17 mouse cellular contexts compared by ENCODE assay signal in the genomic region with DNA sequence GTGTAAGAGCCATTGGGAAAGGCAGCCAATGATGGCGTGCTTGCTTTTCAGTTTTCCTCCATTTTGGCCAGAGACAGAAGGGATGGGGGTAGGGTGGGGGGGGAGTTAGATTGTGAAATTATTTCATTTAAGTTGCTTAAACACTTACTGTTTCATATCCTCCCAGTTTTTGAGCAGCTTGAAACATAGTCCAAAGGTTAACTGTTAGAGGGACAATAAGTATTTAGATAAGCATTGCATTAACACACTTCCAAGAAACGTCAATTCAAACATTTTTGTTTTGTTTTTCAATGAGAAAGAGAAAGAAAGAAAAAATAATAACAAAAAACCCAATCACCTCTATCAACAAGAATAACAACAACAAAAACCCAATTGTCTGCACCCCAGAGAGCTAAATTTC.
DNase-seq lines count a peak whose midpoint lies in the region; ATAC-seq and TF ChIP-seq lines count a peak whose summit lies in the region.
"Had no signal": no experiment of that assay in that cellular context is flagged by ENCODE, and none has a peak within 500 bp of the region (broad histone marks: within the 10 kb centered on the region; RNA-seq: fewer than 3 reads in every experiment).

No protein-coding gene starts in this region.

- no peak overlapping the region for H3K4me2 ChIP-seq in heart, postnatal 0 days (ENCODE audit: low read depth, low read length)
- no peak overlapping the region for H3K4me2 ChIP-seq in lung, embryonic 16.5 days (ENCODE audit: low read depth, low read length)
- H3K4me2 ChIP-seq in intestine, embryonic 14.5 days (ENCODE audit: low read length) = no peak overlapping the region
- H3K4me2 ChIP-seq in limb, embryonic 15.5 days = no peak overlapping the region
- H3K4me2 ChIP-seq: midbrain, embryonic 15.5 days had no signal

- H3K36me3 ChIP-seq in heart, postnatal 0 days (replicated peaks; ENCODE audit: control insufficient read depth, insufficient read depth, low read length) = peaks cover 49% of the 10 kb centered on the region
- H3K36me3 ChIP-seq in lung, embryonic 16.5 days (ENCODE audit: control insufficient read depth, insufficient read depth, low read length) = peaks cover 18% of the 10 kb centered on the region
- H3K36me3 ChIP-seq in intestine, embryonic 14.5 days (ENCODE audit: control insufficient read depth, insufficient read depth, low read length) = peaks cover 34% of the 10 kb centered on the region; the same call in 1 of the 2 replicates
- peaks cover 4% of the 10 kb centered on the region; the same call in 1 of the 2 replicates for H3K36me3 ChIP-seq in limb, embryonic 15.5 days
- H3K36me3 ChIP-seq: midbrain, embryonic 15.5 days had no signal

- no peaks in the 10 kb centered on the region for H3K27me3 ChIP-seq in heart, postnatal 0 days (ENCODE audit: control insufficient read depth, insufficient read depth, low read length)
- no peaks in the 10 kb centered on the region for H3K27me3 ChIP-seq in lung, embryonic 16.5 days (ENCODE audit: control insufficient read depth, insufficient read depth, low read depth, low read length)
- H3K27me3 ChIP-seq in intestine, embryonic 14.5 days (replicated peaks; ENCODE audit: control insufficient read depth, insufficient read depth, low read length) = no peaks in the 10 kb centered on the region
- H3K27me3 ChIP-seq in limb, embryonic 15.5 days = no peaks in the 10 kb centered on the region
- H3K27me3 ChIP-seq: midbrain, embryonic 15.5 days had no signal

- H3K27ac ChIP-seq in heart, postnatal 0 days (ENCODE audit: low read depth) = peak overlapping the region; percentile 82; the same call in 1 of the 2 replicates
- peak overlapping the region; percentile 15; the same call in 1 of the 2 replicates for H3K27ac ChIP-seq in lung, embryonic 16.5 days (ENCODE audit: low read length)
- H3K27ac ChIP-seq in intestine, embryonic 14.5 days (ENCODE audit: low read depth) = 0 out of 2 replicates have a peak overlapping the region, but pooled peaks have one; percentile 14
- H3K27ac ChIP-seq in limb, embryonic 15.5 days = no peak overlapping the region
- H3K27ac ChIP-seq: hindbrain, postnatal 0 days had no signal

- no peak for ATAC-seq in heart, postnatal 0 days (ENCODE audit: insufficient read depth, low read depth)
- ATAC-seq in lung, embryonic 16.5 days (ENCODE audit: low read depth) = peak; percentile 21; the same call in 1 of the 2 replicates
- no peak for ATAC-seq in intestine, embryonic 14.5 days (replicated peaks; ENCODE audit: low FRiP score, low TSS enrichment, low read depth)
- peak; percentile 42; the same call in 1 of the 2 replicates for ATAC-seq in limb, embryonic 15.5 days (ENCODE audit: insufficient number of reproducible peaks, low FRiP score, low TSS enrichment, low read depth)
- ATAC-seq: hindbrain, postnatal 0 days had no signal

- peaks cover 64% of the 10 kb centered on the region for H3K4me1 ChIP-seq in heart, postnatal 0 days (ENCODE audit: control insufficient read depth, insufficient read depth)
- H3K4me1 ChIP-seq in lung, embryonic 16.5 days (replicated peaks; ENCODE audit: control insufficient read depth, insufficient read depth, low read length) = peaks cover 34% of the 10 kb centered on the region
- 0 out of 2 replicates have a peak, but pooled peaks cover 12% of the 10 kb centered on the region for H3K4me1 ChIP-seq in intestine, embryonic 14.5 days (replicated peaks; ENCODE audit: control insufficient read depth, insufficient read depth, low read length)
- peaks cover 38% of the 10 kb centered on the region; the same call in 1 of the 2 replicates for H3K4me1 ChIP-seq in limb, embryonic 15.5 days

- no peak overlapping the region for H3K4me3 ChIP-seq in heart, postnatal 0 days (ENCODE audit: low read depth, low read length)
- H3K4me3 ChIP-seq in lung, embryonic 16.5 days (ENCODE audit: low read length) = no peak overlapping the region
- H3K4me3 ChIP-seq in intestine, embryonic 14.5 days (ENCODE audit: low read depth, low read length) = no peak overlapping the region
- no peak overlapping the region for H3K4me3 ChIP-seq in limb, embryonic 15.5 days
- H3K4me3 ChIP-seq: midbrain, embryonic 15.5 days had no signal

- DNase-seq in heart, postnatal 0 days (ENCODE audit: low spot score) = no peak
- DNase-seq in heart, postnatal 36 days = no peak
- no peak for DNase-seq in lung, postnatal 10 days
- DNase-seq in intestine, embryonic 14.5 days (ENCODE audit: low spot score) = no peak
- no peak for DNase-seq in ovary, postnatal 36 days (ENCODE audit: low spot score)
- no peak for DNase-seq in thymus, postnatal 14 days
- DNase-seq: adrenal gland, postnatal 10 days; cerebellum, adult 8-10 months; embryo, embryonic 11 days; gastrocnemius, postnatal 14 days; kidney, postnatal 36 days; lung, postnatal 36 days; right cerebral cortex, postnatal 25 days had no signal

- no peak for TF ChIP-seq CTCF in heart, postnatal 0 days (IDR thresholded peaks at IDR 0.05; ENCODE audit: low read depth)

- no peaks in the 10 kb centered on the region for H3K9me3 ChIP-seq in heart, postnatal 0 days (replicated peaks; ENCODE audit: control insufficient read depth, low read length)
- no peaks in the 10 kb centered on the region for H3K9me3 ChIP-seq in lung, embryonic 16.5 days (ENCODE audit: control insufficient read depth, low read length)
- no peaks in the 10 kb centered on the region for H3K9me3 ChIP-seq in intestine, embryonic 14.5 days (ENCODE audit: control insufficient read depth, low read length)
- no peaks in the 10 kb centered on the region for H3K9me3 ChIP-seq in limb, embryonic 15.5 days
- H3K9me3 ChIP-seq: midbrain, embryonic 15.5 days had no signal

- 69% methylated on average over 2 of the region's 2 CpGs for WGBS in heart, postnatal 0 days
- WGBS in lung, embryonic 16.5 days = 60% methylated on average over 2 of the region's 2 CpGs
- 74% methylated on average over 2 of the region's 2 CpGs for WGBS in intestine, embryonic 14.5 days
- WGBS in limb, embryonic 15.5 days = 42% methylated on average over 2 of the region's 2 CpGs

- H3K9ac ChIP-seq in heart, postnatal 0 days (replicated peaks; ENCODE audit: low read depth, low read length) = no peak overlapping the region
- H3K9ac ChIP-seq in lung, embryonic 16.5 days (ENCODE audit: low read length) = no peak overlapping the region
- H3K9ac ChIP-seq in intestine, embryonic 14.5 days (ENCODE audit: low read length) = no peak overlapping the region
- H3K9ac ChIP-seq in limb, embryonic 15.5 days = no peak overlapping the region
- H3K9ac ChIP-seq: midbrain, embryonic 15.5 days had no signal

- no peak for TF ChIP-seq EP300 in heart, postnatal 0 days (IDR thresholded peaks at IDR 0.05; ENCODE audit: low read depth)

- intact Hi-C loops in heart, postnatal 36 days (cut with DNase I) = no loop called here

Comparison
In these comparisons a context has a peak if more than half of its experiments do, and no peak if none do; other contexts are left out.
1. ATAC-seq: peak in lung, embryonic 16.5 days (single experiment) and limb, embryonic 15.5 days (single experiment); none in heart, postnatal 0 days (single experiment) and intestine, embryonic 14.5 days (single experiment).